Comparison of ENCODE assay signal across 8 mouse cellular contexts in the genomic region with DNA sequence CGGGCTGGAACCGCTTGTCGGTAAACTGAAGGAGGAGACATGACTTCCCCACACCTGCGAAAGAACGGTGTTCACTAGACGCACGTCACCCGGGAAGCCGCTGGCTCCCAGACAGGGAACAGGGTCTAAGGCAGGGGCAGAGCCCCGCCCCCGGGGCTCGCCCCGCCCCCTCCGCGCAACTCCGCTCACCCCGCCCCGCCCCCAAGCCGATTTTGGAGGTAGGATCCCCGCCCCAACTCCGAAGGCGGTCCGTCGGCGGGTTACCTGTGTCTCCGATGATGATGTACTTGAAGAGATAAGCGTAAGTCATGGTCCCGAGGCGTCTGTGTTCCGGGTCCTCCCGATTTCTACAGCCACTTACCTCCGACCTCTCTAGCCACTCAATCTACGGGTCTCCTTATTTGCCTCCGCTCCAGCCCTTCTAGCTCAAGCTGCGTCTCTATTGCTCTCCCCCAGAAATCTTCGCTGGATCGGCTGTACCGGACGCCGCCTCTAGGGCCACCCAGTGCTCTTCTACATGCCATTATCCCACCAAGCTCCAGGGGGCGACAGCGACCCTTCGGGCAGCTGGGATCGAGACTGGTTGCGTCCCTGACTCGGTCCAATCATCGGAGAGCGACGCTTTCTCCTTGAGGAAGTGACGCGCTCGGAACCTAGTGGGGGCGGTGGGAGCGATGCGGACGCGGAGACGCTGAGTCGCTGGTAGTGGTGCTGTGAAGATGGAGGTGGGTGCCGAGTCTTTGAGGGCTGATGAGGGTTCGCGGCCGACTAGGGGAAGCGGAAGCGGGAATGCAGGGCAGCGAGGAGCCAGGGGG. TPM values are rescaled to one million over a fixed set of nuclear protein-coding genes. Genes with fewer than 3 reads are reported as not detected.
DNase-seq lines count a peak whose midpoint lies in the region; ATAC-seq lines count a peak whose summit lies in the region.

A gene (plus strand): TSS at position 215 of the 815 bp plus-strand sequence.
A gene (minus strand): TSS at position 614 of the 815 bp plus-strand sequence.

- peak within 1 kb of the TSS; percentile 66 to 78 for H3K27ac ChIP-seq in heart, embryonic 14.5 days (replicated peaks in 1 of 2; ENCODE audit: control insufficient read depth in 1 of 2, insufficient read depth in 1 of 2, low read depth in 2 of 2, low read length in 2 of 2)
- peak within 1 kb of the TSS; percentile 91 for H3K27ac ChIP-seq in liver, embryonic 13.5 days
- peak within 1 kb of the TSS; percentile 82 for H3K27ac ChIP-seq in stomach, embryonic 16.5 days (ENCODE audit: low read length)

- H3K9me3 ChIP-seq in heart, embryonic 14.5 days (ENCODE audit: control insufficient read depth, low read length), result no peaks in the 10 kb centered on the region
- no peaks in the 10 kb centered on the region for H3K9me3 ChIP-seq in liver, embryonic 13.5 days (replicated peaks)
- no peaks in the 10 kb centered on the region for H3K9me3 ChIP-seq in stomach, embryonic 16.5 days (replicated peaks; ENCODE audit: control insufficient read depth, low read length)

- H3K4me2 ChIP-seq in heart, embryonic 14.5 days (ENCODE audit: low read length), result peak within 1 kb of the TSS; percentile 71
- H3K4me2 ChIP-seq in liver, embryonic 13.5 days, result peak within 1 kb of the TSS; percentile 81
- peak within 1 kb of the TSS; percentile 66 for H3K4me2 ChIP-seq in stomach, embryonic 16.5 days (ENCODE audit: low read depth, low read length)

- peak within 1 kb of the TSS; percentile 86 for H3K9ac ChIP-seq in heart, embryonic 14.5 days (ENCODE audit: low read length)
- H3K9ac ChIP-seq in liver, embryonic 13.5 days, result peak within 1 kb of the TSS; percentile 95
- H3K9ac ChIP-seq in stomach, embryonic 16.5 days (ENCODE audit: low read length), result peak within 1 kb of the TSS; percentile 87

- H3K27me3 ChIP-seq in heart, embryonic 14.5 days (ENCODE audit: control insufficient read depth, insufficient read depth, low read length), result no peaks in the 10 kb centered on the region
- H3K27me3 ChIP-seq in liver, embryonic 13.5 days, result no peaks in the 10 kb centered on the region
- no peaks in the 10 kb centered on the region for H3K27me3 ChIP-seq in stomach, embryonic 16.5 days (ENCODE audit: control insufficient read depth, insufficient read depth, low read length)

- peak within 1 kb of the TSS; percentile 76 to 80 for H3K4me3 ChIP-seq in heart, embryonic 14.5 days (ENCODE audit: control insufficient read depth in 1 of 2, insufficient read depth in 1 of 2, low read depth in 1 of 2, low read length in 2 of 2)
- H3K4me3 ChIP-seq in liver, embryonic 13.5 days (replicated peaks), result peak within 1 kb of the TSS; percentile 99
- H3K4me3 ChIP-seq in stomach, embryonic 16.5 days (replicated peaks; ENCODE audit: low read length), result peak within 1 kb of the TSS; percentile 81

- peaks cover 12% of the 10 kb centered on the region for H3K36me3 ChIP-seq in heart, embryonic 14.5 days (ENCODE audit: control insufficient read depth, insufficient read depth, low read length)
- H3K36me3 ChIP-seq in liver, embryonic 13.5 days, result peaks cover 6% of the 10 kb centered on the region; the same call in 1 of the 2 replicates
- H3K36me3 ChIP-seq in stomach, embryonic 16.5 days (ENCODE audit: control insufficient read depth, insufficient read depth, low read length), result no peaks in the 10 kb centered on the region

- WGBS in heart, embryonic 14.5 days, result 1% methylated on average over 66 of the region's 66 CpGs
- WGBS in liver, embryonic 13.5 days (ENCODE audit: insufficient replicate concordance), result 1% methylated on average over 66 of the region's 66 CpGs
- under 1% methylated on average over 66 of the region's 66 CpGs for WGBS in stomach, embryonic 16.5 days

- peaks cover 0 to 7% of the 10 kb centered on the region in 2 experiments; a peak in 1 of 4 replicates for H3K4me1 ChIP-seq in heart, embryonic 14.5 days (ENCODE audit: control insufficient read depth in 2 of 2, insufficient read depth in 2 of 2, low read length in 2 of 2)
- H3K4me1 ChIP-seq in liver, embryonic 13.5 days (replicated peaks), result peaks cover 40% of the 10 kb centered on the region
- H3K4me1 ChIP-seq in stomach, embryonic 16.5 days (ENCODE audit: control insufficient read depth, insufficient read depth, low read length), result peaks cover 8% of the 10 kb centered on the region

- DNase-seq in c-Kit-negative CD71-positive TER-119-positive erythroid progenitor cells, embryonic 14.5 days (ENCODE audit: low read depth, low spot score), result peak; percentile 96
- peak; percentile 99 for DNase-seq in fibroblast of lung, adult 2 months (ENCODE audit: low read depth)
- peak; percentile 99 for DNase-seq in kidney, postnatal 14 days
- peak; percentile 98 for DNase-seq in liver, embryonic 13.5 days
- DNase-seq in neural tube, embryonic 10.5 days (ENCODE audit: extremely low spot score, low spot score), result peak; percentile 99

- peak; percentile 94 for ATAC-seq in CD4-positive, CD25-positive, alpha-beta regulatory T cell, adult 4 months
- peak; percentile 98 for ATAC-seq in heart, embryonic 14.5 days (ENCODE audit: insufficient number of reproducible peaks, insufficient read depth, low FRiP score, low read depth)
- ATAC-seq in liver, embryonic 13.5 days (ENCODE audit: low read depth), result peak; percentile 97
- peak; percentile 99 for ATAC-seq in stomach, embryonic 16.5 days (ENCODE audit: insufficient read depth, low FRiP score)

RNA-seq across cellular contexts. Expression of the first gene that starts in this region (rescaled TPM):
- 10 to 100 TPM; 67.6 to 86.8 TPM for polyA plus RNA-seq in CD4-positive, CD25-positive, alpha-beta regulatory T cell, adult 4 months (2017; shearing (Covaris generic))
- 39.2 and 39.7 TPM in 2 replicates for polyA plus RNA-seq in heart, embryonic 14.5 days (2014; fragmentation: Nextera tagmentation; extraction: Ambion mirVana)
- polyA plus RNA-seq in liver, embryonic 13.5 days (2015; fragmentation: Nextera tagmentation; extraction: Ambion mirVana), result 19.8 and 20.5 TPM in 2 replicates
- 36.2 and 39.7 TPM in 2 replicates for polyA plus RNA-seq in stomach, embryonic 16.5 days (2015; fragmentation: Nextera tagmentation; extraction: Ambion mirVana)

RNA-seq across cellular contexts. Expression of the second gene that starts in this region (rescaled TPM):
- polyA plus RNA-seq in CD4-positive, CD25-positive, alpha-beta regulatory T cell, adult 4 months (2017; shearing (Covaris generic)), result 10 to 100 TPM; 17.0 to 25.5 TPM
- 16.4 and 16.8 TPM in 2 replicates for polyA plus RNA-seq in heart, embryonic 14.5 days (2014; fragmentation: Nextera tagmentation; extraction: Ambion mirVana)
- polyA plus RNA-seq in liver, embryonic 13.5 days (2015; fragmentation: Nextera tagmentation; extraction: Ambion mirVana), result 2.6 and 3.0 TPM in 2 replicates
- polyA plus RNA-seq in stomach, embryonic 16.5 days (2015; fragmentation: Nextera tagmentation; extraction: Ambion mirVana), result 15.8 and 19.6 TPM in 2 replicates

Comparison
In these comparisons a context has a peak if more than half of its experiments do, and no peak if none do; other contexts are left out.
1. Peak in every context shown above with its lines: DNase-seq, ATAC-seq, H3K4me3 ChIP-seq and H3K27ac ChIP-seq.